Mouse (Mus musculus) heart, embryonic 14.5 days (tissue): ENCODE measurements around the gene Lrig2. TPM values are rescaled to one million over a fixed set of nuclear protein-coding genes. Genes with fewer than 3 reads are reported as not detected.
A peak's percentile ranks its signal among the peaks of the same experiment; 100 is the strongest.

ENCODE experiments used
- ATAC-seq: fragments of 200-750 bp; cut with Nextera tagmentation; 2 replicates; pipeline ENCODE4 v1.8.0; 2017; ENCODE audit warnings: low read depth, moderate TSS enrichment; ENCODE audit not compliant: insufficient number of reproducible peaks, insufficient read depth, low FRiP score
- H3K27ac ChIP-seq, 2 experiments: fragments of 200-500 bp in 1 of 2; fragments of 300-500 bp in 1 of 2; sonication (generic) in 1 of 2; replicated peaks in 1 of 2; 2 replicates each; pipeline ENCODE4 v1.5.1; 2012 to 2014; ENCODE audit warnings: low read depth in 2 of 2, low read length in 2 of 2, control low read depth in 1 of 2, mild to moderate bottlenecking in 1 of 2, mixed read lengths in 1 of 2; ENCODE audit not compliant: control insufficient read depth in 1 of 2, insufficient read depth in 1 of 2
- H3K27me3 ChIP-seq: fragments of 300-500 bp; sonication (generic); 2 replicates; pipeline ENCODE4 v1.6.1; 2014; ENCODE audit warnings: mild to moderate bottlenecking, low read length, control low read depth; ENCODE audit not compliant: control insufficient read depth, insufficient read depth
- H3K36me3 ChIP-seq: fragments of 300-500 bp; sonication (generic); 2 replicates; pipeline ENCODE4 v1.6.1; 2014; ENCODE audit warnings: mild to moderate bottlenecking, control low read depth, low read length, mixed read lengths; ENCODE audit not compliant: control insufficient read depth, insufficient read depth
- H3K4me1 ChIP-seq, 2 experiments: fragments of 200-500 bp in 1 of 2; fragments of 300-500 bp in 1 of 2; sonication (generic) in 1 of 2; 2 replicates each; pipeline ENCODE4 v1.6.1; 2012 to 2014; ENCODE audit warnings: low read length in 2 of 2, control low read depth in 1 of 2, mixed read lengths in 1 of 2; ENCODE audit not compliant: control insufficient read depth in 2 of 2, insufficient read depth in 2 of 2
- H3K4me2 ChIP-seq: fragments of 300-500 bp; sonication (generic); 2 replicates; pipeline ENCODE4 v1.6.1; 2014; ENCODE audit warnings: mild to moderate bottlenecking, low read length
- H3K4me3 ChIP-seq, 2 experiments: fragments of 200-500 bp in 1 of 2; fragments of 300-500 bp in 1 of 2; sonication (generic) in 1 of 2; 2 replicates each; pipeline ENCODE4 v1.5.1; 2012 to 2014; ENCODE audit warnings: low read length in 2 of 2, mild to moderate bottlenecking in 2 of 2, control low read depth in 1 of 2, low read depth in 1 of 2, moderate library complexity in 1 of 2; ENCODE audit not compliant: control insufficient read depth in 1 of 2, insufficient read depth in 1 of 2
- H3K9ac ChIP-seq: fragments of 300-500 bp; sonication (generic); 2 replicates; pipeline ENCODE4 v1.6.1; 2014; ENCODE audit warnings: mild to moderate bottlenecking, low read length
- H3K9me3 ChIP-seq: fragments of 300-500 bp; sonication (generic); 2 replicates; pipeline ENCODE4 v1.6.1; 2016; ENCODE audit warnings: low read length, control low read depth; ENCODE audit not compliant: control insufficient read depth
- WGBS: fragments of 180-500 bp; shearing (Covaris S2); extraction: QIAGEN DNeasy Blood & Tissue Kit; methylation state at CpG from one replicate; pipeline ENCODE4 v1.1.7; 2014; 5-methylcytosine and 5-hydroxymethylcytosine counted together
- polyA plus RNA-seq: library from polyadenylated mRNA; unstranded; fragments of >200 nt; fragmentation: Nextera tagmentation; extraction: Ambion mirVana; gene quantifications from 2 replicates; pipeline ENCODE4 v1.2.1, GENCODE M21; 2014

The Lrig2 gene
- polyA plus RNA-seq, 1 experiment from 2014 or later: 16.8 TPM

DNA sequence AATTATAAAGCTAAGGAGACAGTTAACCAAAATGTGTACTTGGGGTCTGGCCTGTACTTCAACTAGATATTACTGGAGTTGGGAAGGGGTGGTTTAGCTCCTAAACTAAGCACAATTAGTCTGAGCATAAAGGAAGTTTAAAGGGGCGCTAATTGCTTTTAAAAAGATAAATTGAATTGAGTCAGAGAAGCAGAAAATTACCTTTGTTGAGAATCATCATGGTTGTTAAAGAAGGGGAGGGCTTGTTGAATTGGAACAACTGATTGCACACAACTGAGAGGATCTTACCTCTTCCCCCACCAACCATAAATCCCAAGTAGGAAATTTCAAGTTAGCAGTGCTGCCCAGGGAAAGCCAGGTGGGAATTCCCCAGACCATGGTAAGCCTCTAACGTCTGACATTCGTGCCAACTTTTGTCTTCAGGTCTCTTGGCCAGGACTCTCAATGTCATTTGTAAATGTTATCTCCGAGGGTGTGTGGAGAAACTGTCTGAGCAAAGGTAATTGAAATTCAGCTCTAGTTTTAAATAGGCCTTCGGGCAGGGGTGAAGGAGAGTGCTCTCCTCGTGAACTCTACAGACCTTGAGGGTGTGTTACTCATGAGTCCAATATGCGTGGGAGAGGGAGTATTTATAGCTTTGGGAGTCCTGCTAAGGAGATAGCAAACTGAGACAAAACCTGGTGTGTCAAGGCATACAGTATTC lies 159.2 kb downstream of the Lrig2 start:
- Histone ChIP-seq H3K4me3 (no peak overlapping the region), H3K9me3 (no peaks in the 10 kb centered on the region), H3K27ac (peak overlapping the region; percentile 70 to 73), H3K4me1 (peaks cover 16 to 27% of the 10 kb centered on the region in 2 experiments), H3K36me3 (no peaks in the 10 kb centered on the region), H3K27me3 (no peaks in the 10 kb centered on the region), H3K9ac (no peak overlapping the region), H3K4me2 (no peak overlapping the region)
- ATAC-seq: peak; percentile 74
- WGBS: 33% methylated on average over 7 of the region's 7 CpGs

- no peaks in the 10 kb centered on the region for H3K36me3 ChIP-seq
- H3K4me1 ChIP-seq: peaks cover 16 to 27% of the 10 kb centered on the region in 2 experiments
- no peaks in the 10 kb centered on the region for H3K9me3 ChIP-seq
- no peak overlapping the region for H3K27ac ChIP-seq
- no peak for ATAC-seq
- H3K9ac ChIP-seq: no peak overlapping the region
- no peak overlapping the region for H3K4me2 ChIP-seq
- 80% methylated on average over 2 of the region's 2 CpGs for WGBS
- H3K4me3 ChIP-seq: no peak overlapping the region
- no peaks in the 10 kb centered on the region for H3K27me3 ChIP-seq
These were observed 161.3 kb downstream of the Lrig2 start for GRCm38 (mm10) chr3:104350253-104350945.

DNA sequence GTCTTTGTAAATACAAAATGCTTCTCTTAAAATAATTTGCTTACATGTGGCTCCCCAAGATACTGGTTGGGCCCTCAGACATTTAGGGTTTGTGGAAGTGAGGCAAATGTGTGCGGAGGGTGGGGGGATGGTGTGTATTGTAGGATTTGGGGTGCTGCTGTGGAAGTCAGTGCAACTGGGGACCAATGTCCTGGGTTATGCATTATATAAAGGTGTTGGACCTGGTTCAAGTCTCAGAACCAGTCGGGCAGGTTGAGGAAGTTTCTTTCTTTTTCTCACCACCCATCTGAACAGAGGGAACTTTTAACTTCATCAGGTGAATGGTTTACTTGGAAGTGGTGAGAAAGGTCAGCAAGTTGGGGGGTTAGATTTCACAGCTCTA lies 161.9 kb downstream of the Lrig2 start:
- no peaks in the 10 kb centered on the region for H3K27me3 ChIP-seq
- no peak overlapping the region for H3K27ac ChIP-seq
- no peak overlapping the region for H3K9ac ChIP-seq
- no peaks in the 10 kb centered on the region for H3K9me3 ChIP-seq
- H3K4me1 ChIP-seq: peaks cover 16 to 27% of the 10 kb centered on the region in 2 experiments
- no peak overlapping the region for H3K4me2 ChIP-seq
- no peak overlapping the region for H3K4me3 ChIP-seq
- WGBS: 85% methylated on average over 2 of the region's 2 CpGs
- H3K36me3 ChIP-seq: no peaks in the 10 kb centered on the region
- ATAC-seq: no peak

DNA sequence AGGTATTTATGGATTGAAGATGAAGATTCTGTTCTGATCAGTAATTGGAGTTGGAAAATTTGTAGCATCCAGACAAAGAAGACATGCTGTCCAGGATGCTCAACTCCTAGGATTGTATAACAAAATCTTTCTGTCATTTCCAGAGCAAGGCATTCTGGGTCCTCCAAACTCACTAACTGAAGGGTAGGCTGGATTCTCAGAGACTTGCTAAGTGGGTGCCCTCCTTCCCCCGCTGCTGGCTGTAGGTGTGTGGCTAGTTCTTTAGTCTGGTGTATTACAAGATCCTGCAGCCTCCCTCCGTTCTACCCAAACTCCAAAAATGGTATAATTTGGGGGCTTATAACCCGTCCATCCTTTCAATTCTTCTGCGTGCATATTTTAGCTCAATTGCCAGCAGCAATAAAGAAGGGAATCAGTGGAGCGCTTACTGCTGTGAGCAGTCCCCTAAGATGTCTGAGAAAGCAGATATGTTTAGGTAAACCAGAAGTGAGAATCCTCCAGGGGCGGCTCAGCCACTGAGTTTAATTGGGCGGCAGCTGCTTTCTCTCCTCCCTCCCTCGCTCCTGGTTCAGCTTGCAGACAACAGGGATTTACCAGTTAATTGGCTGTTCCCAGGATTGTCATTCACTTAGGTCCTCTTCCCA lies 162.4 kb downstream of the Lrig2 start:
- Histone ChIP-seq H3K9me3 (no peaks in the 10 kb centered on the region), H3K9ac (no peak overlapping the region), H3K4me1 (peaks cover 16 to 27% of the 10 kb centered on the region in 2 experiments), H3K27ac (no peak overlapping the region), H3K4me3 (no peak overlapping the region), H3K4me2 (no peak overlapping the region), H3K27me3 (no peaks in the 10 kb centered on the region), H3K36me3 (no peaks in the 10 kb centered on the region)
- WGBS: 56% methylated on average over 8 of the region's 8 CpGs
- no peak for ATAC-seq

Other genes starting within 250 kb of the Lrig2 start
- 82.5 and 89.5 TPM in 2 replicates for gene Slc16a1, start 126.8 kb upstream of the Lrig2 start, polyA plus RNA-seq